ENCODE assay signal across 9 mouse cellular contexts in the genomic region with DNA sequence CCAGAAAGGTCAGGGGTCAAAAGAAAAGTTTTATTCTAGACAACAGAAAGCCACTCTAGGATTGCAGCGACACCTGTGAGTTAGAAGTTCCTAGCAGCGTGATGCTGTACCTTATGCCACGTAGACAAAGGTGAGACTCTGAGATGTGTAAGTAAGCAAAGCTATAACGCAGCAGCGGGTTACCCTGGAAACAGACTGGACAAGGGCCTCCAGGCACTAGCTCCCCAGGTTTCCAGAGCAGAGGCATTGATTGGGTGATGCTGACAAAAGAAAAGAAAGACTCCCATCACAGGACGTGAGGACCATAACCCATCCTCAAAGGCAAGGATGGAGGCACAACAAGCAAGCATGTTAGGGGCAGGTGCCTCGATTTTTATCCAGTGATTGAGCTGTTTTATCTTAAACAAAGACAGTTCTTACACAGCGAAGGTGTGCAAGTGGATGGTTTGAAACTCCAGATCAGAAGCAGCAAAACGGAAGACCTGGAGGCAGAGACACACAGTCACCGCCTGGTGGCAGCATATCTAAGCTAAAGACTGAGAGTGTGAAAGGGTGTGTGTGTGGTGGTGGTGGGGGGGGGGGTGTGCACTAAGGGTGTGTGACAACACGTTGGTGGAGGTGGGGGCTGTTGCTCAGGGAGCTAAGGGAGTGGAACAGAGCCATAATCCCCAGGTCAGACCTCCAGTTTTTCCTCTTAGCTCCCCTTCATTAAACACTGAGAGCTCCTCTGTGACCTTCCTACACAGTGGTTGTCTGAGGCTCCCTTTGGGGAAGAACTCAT. TPM values are rescaled to one million over a fixed set of nuclear protein-coding genes. Genes with fewer than 3 reads are reported as not detected.
DNase-seq lines count a peak whose midpoint lies in the region; ATAC-seq and TF ChIP-seq lines count a peak whose summit lies in the region.
"Had no signal": no experiment of that assay in that cellular context is flagged by ENCODE, and none has a peak within 500 bp of the region (broad histone marks: within the 10 kb centered on the region; RNA-seq: fewer than 3 reads in every experiment).

No protein-coding gene starts in this region.

- no peak overlapping the region for H3K27ac ChIP-seq in heart, embryonic 11.5 days (ENCODE audit: low read depth, low read length)
- H3K27ac ChIP-seq in cortical plate, adult 2 months (ENCODE audit: insufficient read depth, low read length), result no peak overlapping the region
- no peak overlapping the region for H3K27ac ChIP-seq in hindbrain, embryonic 15.5 days (replicated peaks)
- no peak overlapping the region for H3K27ac ChIP-seq in midbrain, postnatal 0 days (ENCODE audit: low read depth, low read length)
- H3K27ac ChIP-seq: liver, embryonic 13.5 days had no signal

- no peak overlapping the region for H3K9ac ChIP-seq in heart, embryonic 11.5 days (ENCODE audit: low read depth, low read length)
- no peak overlapping the region for H3K9ac ChIP-seq in hindbrain, embryonic 15.5 days
- no peak overlapping the region for H3K9ac ChIP-seq in midbrain, postnatal 0 days (replicated peaks; ENCODE audit: low read length, poor library complexity, severe bottlenecking)
- H3K9ac ChIP-seq: liver, embryonic 13.5 days had no signal

- H3K9me3 ChIP-seq in heart, embryonic 11.5 days (replicated peaks; ENCODE audit: control insufficient read depth, low read length), result no peaks in the 10 kb centered on the region
- no peaks in the 10 kb centered on the region for H3K9me3 ChIP-seq in hindbrain, embryonic 15.5 days
- H3K9me3 ChIP-seq in midbrain, postnatal 0 days (ENCODE audit: low read length), result no peaks in the 10 kb centered on the region
- H3K9me3 ChIP-seq: liver, embryonic 13.5 days had no signal

- no peak for ATAC-seq in heart, embryonic 11.5 days (replicated peaks; ENCODE audit: insufficient number of reproducible peaks, low FRiP score, low TSS enrichment)
- ATAC-seq in hindbrain, embryonic 15.5 days (ENCODE audit: low FRiP score, low read depth), result peak; percentile 73
- ATAC-seq in midbrain, postnatal 0 days (ENCODE audit: low FRiP score), result peak; percentile 72

- H3K4me1 ChIP-seq in heart, embryonic 11.5 days (ENCODE audit: control insufficient read depth, insufficient read depth, low read length), result peaks cover 3% of the 10 kb centered on the region; the same call in 1 of the 2 replicates
- H3K4me1 ChIP-seq in cortical plate, adult 2 months (ENCODE audit: control insufficient read depth, insufficient read depth, low read length), result no peaks in the 10 kb centered on the region
- H3K4me1 ChIP-seq in hindbrain, embryonic 15.5 days (replicated peaks), result peaks cover 4% of the 10 kb centered on the region; the same call in 1 of the 2 replicates
- H3K4me1 ChIP-seq in midbrain, postnatal 0 days (ENCODE audit: insufficient read depth, low read length), result no peaks in the 10 kb centered on the region
- H3K4me1 ChIP-seq: liver, embryonic 13.5 days had no signal

- H3K36me3 ChIP-seq in heart, embryonic 11.5 days (ENCODE audit: control insufficient read depth, insufficient read depth, low read length), result no peaks in the 10 kb centered on the region
- no peaks in the 10 kb centered on the region for H3K36me3 ChIP-seq in hindbrain, embryonic 15.5 days
- H3K36me3 ChIP-seq in midbrain, postnatal 0 days (ENCODE audit: insufficient read depth, low read length), result no peaks in the 10 kb centered on the region
- H3K36me3 ChIP-seq: liver, embryonic 13.5 days had no signal

- intact Hi-C loops in heart, postnatal 10 days (cut with DNase I), result loop anchor here (1.0 to 10.0 kb wide), 3 partner anchors 164 to 445 kb away; no protein-coding TSS in a partner anchor
- intact Hi-C loops in left cerebral cortex, postnatal 25 days (cut with DNase I), result loop anchor here (1.0 to 10.0 kb wide), 4 partner anchors 165 to 447 kb away; a partner anchor contains a TSS

- no peak overlapping the region for H3K4me2 ChIP-seq in heart, embryonic 11.5 days
- H3K4me2 ChIP-seq in hindbrain, embryonic 15.5 days, result no peak overlapping the region
- peak overlapping the region; percentile 8; the same call in 1 of the 2 replicates for H3K4me2 ChIP-seq in midbrain, postnatal 0 days (ENCODE audit: low read depth, low read length, poor library complexity, severe bottlenecking)
- H3K4me2 ChIP-seq: liver, embryonic 13.5 days had no signal

- WGBS in heart, embryonic 11.5 days (ENCODE audit: insufficient replicate concordance), result 35% methylated on average over 11 of the region's 11 CpGs
- 28% methylated on average over 11 of the region's 11 CpGs for WGBS in hindbrain, embryonic 15.5 days
- WGBS in midbrain, postnatal 0 days, result 20% methylated on average over 11 of the region's 11 CpGs

- H3K27me3 ChIP-seq in heart, embryonic 11.5 days (ENCODE audit: control insufficient read depth, insufficient read depth, low read length), result peaks cover 3% of the 10 kb centered on the region
- H3K27me3 ChIP-seq in hindbrain, embryonic 15.5 days, result no peaks in the 10 kb centered on the region
- no peaks in the 10 kb centered on the region for H3K27me3 ChIP-seq in midbrain, postnatal 0 days (ENCODE audit: insufficient read depth, low read length)
- H3K27me3 ChIP-seq: liver, embryonic 13.5 days had no signal

- DNase-seq in heart, postnatal 10 days, result peak; percentile 42 to 67
- peak; percentile 86 for DNase-seq in NIH3T3 (ENCODE audit: low read depth)
- peak; percentile 49 to 57 for DNase-seq in left cerebral cortex, postnatal 25 days (ENCODE audit: low spot score in 2 of 2)
- peak; percentile 81 for DNase-seq in midbrain, postnatal 0 days (ENCODE audit: low spot score)
- peak; percentile 49 for DNase-seq in thymus, postnatal 14 days
- DNase-seq: liver, embryonic 13.5 days had no signal

- TF ChIP-seq CTCF in cortical plate, adult 2 months (IDR thresholded peaks at IDR 0.05; ENCODE audit: extremely low read depth, insufficient read depth, low read length), result peak; percentile 79
- peak; percentile 91 for TF ChIP-seq CTCF in midbrain, postnatal 0 days (IDR thresholded peaks at IDR 0.05)

- TF ChIP-seq POLR2A in cortical plate, adult 2 months (IDR thresholded peaks at IDR 0.05; ENCODE audit: extremely low read depth, insufficient read depth, low read length), result no peak

- H3K4me3 ChIP-seq in heart, embryonic 11.5 days (ENCODE audit: low read depth, low read length), result no peak overlapping the region
- H3K4me3 ChIP-seq in cortical plate, adult 2 months (ENCODE audit: insufficient read depth, low read length), result no peak overlapping the region
- no peak overlapping the region for H3K4me3 ChIP-seq in hindbrain, embryonic 15.5 days
- H3K4me3 ChIP-seq in midbrain, postnatal 0 days (ENCODE audit: low read depth, low read length), result no peak overlapping the region
- H3K4me3 ChIP-seq: liver, embryonic 13.5 days had no signal

RNA-seq across cellular contexts. Expression of a gene that starts 53.7 kb away (rescaled TPM):
- total RNA-seq in heart, postnatal 10 days (2021), result 100 to 1,000 TPM; 109 to 121 TPM
- 92.1 and 135 TPM in 2 replicates for polyA plus RNA-seq in heart, embryonic 11.5 days (2014; fragmentation: Nextera tagmentation; extraction: Ambion mirVana)
- polyA plus RNA-seq in cortical plate, adult 2 months (2012; rRNA removed), result 89.0 and 90.5 TPM in 2 replicates
- polyA plus RNA-seq in hindbrain, embryonic 15.5 days (2015; fragmentation: Nextera tagmentation; extraction: Ambion mirVana), result 88.4 and 90.0 TPM in 2 replicates
- 100 to 1,000 TPM; 135 to 144 TPM for total RNA-seq in left cerebral cortex, postnatal 25 days (2021)
- 128 and 148 TPM in 2 replicates for total RNA-seq in midbrain, postnatal 0 days (2014; rRNA removed)
- 57.8 and 63.2 TPM in 2 replicates for polyA plus RNA-seq in midbrain, postnatal 0 days (2015; fragmentation: Nextera tagmentation; extraction: Ambion mirVana)
